Mouse (Mus musculus) liver, embryonic 16.5 days (tissue): ENCODE results near the gene Mroh8. TPM values are rescaled to one million over a fixed set of nuclear protein-coding genes. Genes with fewer than 3 reads are reported as not detected.

Experiments
- ATAC-seq: fragments of 200-750 bp; cut with Nextera tagmentation; 2 replicates; pipeline ENCODE4 v1.8.0; 2017; ENCODE audit warnings: low read depth, mild to moderate bottlenecking, moderate number of reproducible peaks, moderate library complexity
- H3K27ac ChIP-seq: fragments of 300-500 bp; sonication (generic); 2 replicates; pipeline ENCODE4 v1.5.1; 2014; ENCODE audit warnings: mild to moderate bottlenecking, low read length
- H3K27me3 ChIP-seq: fragments of 300-500 bp; sonication (generic); 2 replicates; pipeline ENCODE4 v1.6.1; 2014; ENCODE audit warnings: low read depth, low read length, mixed read lengths; ENCODE audit not compliant: control insufficient read depth, insufficient read depth
- H3K36me3 ChIP-seq: fragments of 300-500 bp; sonication (generic); 2 replicates; pipeline ENCODE4 v1.6.1; 2014; ENCODE audit warnings: mild to moderate bottlenecking; ENCODE audit not compliant: control insufficient read depth, insufficient read depth
- H3K4me1 ChIP-seq: fragments of 300-500 bp; sonication (generic); 2 replicates; pipeline ENCODE4 v1.6.1; 2014; ENCODE audit warnings: low read depth, low read length, mixed read lengths; ENCODE audit not compliant: control insufficient read depth
- H3K4me2 ChIP-seq: fragments of 300-500 bp; sonication (generic); 2 replicates; pipeline ENCODE4 v1.6.1; 2014; ENCODE audit warnings: low read depth, low read length, mixed read lengths
- H3K4me3 ChIP-seq: fragments of 300-500 bp; sonication (generic); 2 replicates; pipeline ENCODE4 v1.5.1; 2014; ENCODE audit warnings: low read depth, mild to moderate bottlenecking, low read length
- H3K9ac ChIP-seq: fragments of 300-500 bp; sonication (generic); 2 replicates; pipeline ENCODE4 v1.6.1; 2014; ENCODE audit warnings: low read depth, low read length
- H3K9me3 ChIP-seq: fragments of 300-500 bp; sonication (generic); replicated peaks from 2 replicates; pipeline ENCODE4 v1.6.1; 2016; ENCODE audit warnings: low read length; ENCODE audit not compliant: control insufficient read depth
- whole genome bisulfite sequencing: fragments of 180-500 bp; shearing (Covaris S2); extraction: QIAGEN DNeasy Blood & Tissue Kit; methylation state at CpG from one replicate; pipeline ENCODE4 v1.1.7; 2014; ENCODE audit not compliant: insufficient replicate concordance; 5-methylcytosine and 5-hydroxymethylcytosine counted together
- polyA plus RNA-seq: library from polyadenylated mRNA; unstranded; fragments of >200 nt; fragmentation: Nextera tagmentation; extraction: Ambion mirVana; gene quantifications from 2 replicates; pipeline ENCODE4 v1.2.1, GENCODE M21; 2015

The Mroh8 gene
- polyA plus RNA-seq, 1 experiment from 2014 or later: 0.25 TPM

- Histone ChIP-seq H3K9me3 (no peaks in the 10 kb centered on the region), H3K9ac (no peak overlapping the region), H3K27ac (no peak overlapping the region), H3K36me3 (peaks cover 58% of the 10 kb centered on the region), H3K4me2 (no peak overlapping the region), H3K4me3 (no peak overlapping the region), H3K4me1 (no peaks in the 10 kb centered on the region), H3K27me3 (no peaks in the 10 kb centered on the region)
- ATAC-seq: no peak
- WGBS: 85% methylated on average over 6 of the region's 6 CpGs
These were observed 36.1 kb upstream of the Mroh8 start for GRCm38 (mm10) chr2:157315486-157315885.

- Histone ChIP-seq H3K4me3 (no peak overlapping the region), H3K36me3 (peaks cover 58% of the 10 kb centered on the region), H3K4me2 (no peak overlapping the region), H3K9ac (no peak overlapping the region), H3K9me3 (no peaks in the 10 kb centered on the region), H3K27ac (no peak overlapping the region), H3K4me1 (no peaks in the 10 kb centered on the region), H3K27me3 (no peaks in the 10 kb centered on the region)
- ATAC-seq: no peak
- 86% methylated on average over 7 of the region's 7 CpGs for WGBS
These were observed 35.0 kb upstream of the Mroh8 start for GRCm38 (mm10) chr2:157314310-157314709.

- Histone ChIP-seq H3K9me3 (no peaks in the 10 kb centered on the region), H3K9ac (no peak overlapping the region), H3K27ac (no peak overlapping the region), H3K4me3 (no peak overlapping the region), H3K27me3 (no peaks in the 10 kb centered on the region), H3K4me1 (no peaks in the 10 kb centered on the region), H3K36me3 (peaks cover 58% of the 10 kb centered on the region), H3K4me2 (no peak overlapping the region)
- no peak for ATAC-seq
- 81% methylated on average over 3 of the region's 3 CpGs for WGBS
These were observed 34.4 kb upstream of the Mroh8 start for GRCm38 (mm10) chr2:157313718-157314117.

- no peaks in the 10 kb centered on the region for H3K9me3 ChIP-seq
- no peak overlapping the region for H3K9ac ChIP-seq
- H3K27me3 ChIP-seq: no peaks in the 10 kb centered on the region
- H3K36me3 ChIP-seq: peaks cover 45% of the 10 kb centered on the region
- no peaks in the 10 kb centered on the region for H3K4me1 ChIP-seq
- ATAC-seq: no peak
- no peak overlapping the region for H3K4me3 ChIP-seq
- 84% methylated on average over 6 of the region's 6 CpGs for WGBS
- no peak overlapping the region for H3K4me2 ChIP-seq
- no peak overlapping the region for H3K27ac ChIP-seq
These were observed 31.8 kb upstream of the Mroh8 start for GRCm38 (mm10) chr2:157310963-157311637.

GRCm38 (mm10) chr2:157309611-157310010 is 30.3 kb upstream of the Mroh8 start:
- Histone ChIP-seq H3K36me3 (peaks cover 32% of the 10 kb centered on the region), H3K4me1 (no peaks in the 10 kb centered on the region), H3K9me3 (no peaks in the 10 kb centered on the region), H3K27ac (no peak overlapping the region), H3K4me3 (no peak overlapping the region), H3K4me2 (no peak overlapping the region), H3K9ac (no peak overlapping the region), H3K27me3 (no peaks in the 10 kb centered on the region)
- ATAC-seq: no peak
- 83% methylated on average over 8 of the region's 8 CpGs for WGBS

- Histone ChIP-seq H3K4me3 (no peak overlapping the region), H3K27me3 (no peaks in the 10 kb centered on the region), H3K36me3 (peaks cover 29% of the 10 kb centered on the region), H3K9ac (no peak overlapping the region), H3K4me2 (no peak overlapping the region), H3K4me1 (no peaks in the 10 kb centered on the region), H3K9me3 (no peaks in the 10 kb centered on the region), H3K27ac (no peak overlapping the region)
- ATAC-seq: no peak
- WGBS: 86% methylated on average over 2 of the region's 2 CpGs
These were observed 29.0 kb upstream of the Mroh8 start for GRCm38 (mm10) chr2:157308273-157308917.

GRCm38 (mm10) chr2:157307715-157308265 is 28.4 kb upstream of the Mroh8 start:
- 79% methylated on average over 4 of the region's 4 CpGs for WGBS
- no peaks in the 10 kb centered on the region for H3K27me3 ChIP-seq
- H3K36me3 ChIP-seq: peaks cover 29% of the 10 kb centered on the region
- H3K4me3 ChIP-seq: no peak overlapping the region
- no peak for ATAC-seq
- no peak overlapping the region for H3K9ac ChIP-seq
- H3K27ac ChIP-seq: no peak overlapping the region
- H3K4me2 ChIP-seq: no peak overlapping the region
- H3K4me1 ChIP-seq: no peaks in the 10 kb centered on the region
- H3K9me3 ChIP-seq: no peaks in the 10 kb centered on the region

- WGBS: 79% methylated on average over 7 of the region's 7 CpGs
- Histone ChIP-seq H3K4me3 (no peak overlapping the region), H3K36me3 (peaks cover 28% of the 10 kb centered on the region)
These were observed 27.0 kb upstream of the Mroh8 start for GRCm38 (mm10) chr2:157306091-157307032.

More at GRCm38 (mm10) chr2:157306091-157307032, 27.0 kb upstream of the Mroh8 start:
- Histone ChIP-seq H3K4me2 (no peak overlapping the region), H3K4me1 (no peaks in the 10 kb centered on the region), H3K27me3 (no peaks in the 10 kb centered on the region), H3K27ac (no peak overlapping the region), H3K9ac (no peak overlapping the region), H3K9me3 (no peaks in the 10 kb centered on the region)
- no peak for ATAC-seq
